Comparison of ENCODE assay signal across 29 mouse cellular contexts in the genomic region with DNA sequence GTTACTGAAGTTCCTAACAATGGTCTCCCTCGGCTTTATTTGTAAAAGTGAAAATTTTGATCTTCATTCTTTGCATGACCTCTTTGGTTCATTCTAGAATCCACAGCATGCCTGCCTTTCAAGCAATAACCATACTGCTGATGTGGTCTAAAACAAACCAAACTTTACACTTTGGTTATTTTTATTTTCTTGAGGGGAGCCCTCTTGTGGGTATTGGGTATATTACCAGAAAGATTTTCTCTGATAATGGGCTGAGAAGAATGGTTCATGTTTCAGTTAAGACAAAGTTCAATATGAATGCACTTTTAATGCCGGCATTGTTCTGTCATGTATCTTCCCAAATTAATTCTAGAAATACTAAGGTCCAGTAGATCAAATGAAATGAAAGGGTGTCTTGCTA.
A peak's percentile ranks its signal among the peaks of the same experiment; 100 is the strongest.
DNase-seq lines count a peak whose midpoint lies in the region; ATAC-seq and TF ChIP-seq lines count a peak whose summit lies in the region.
"Had no signal": no experiment of that assay in that cellular context is flagged by ENCODE, and none has a peak within 500 bp of the region (broad histone marks: within the 10 kb centered on the region; RNA-seq: fewer than 3 reads in every experiment).

No protein-coding gene starts in this region.

- no peak overlapping the region for H3K4me2 ChIP-seq in forebrain, postnatal 0 days (ENCODE audit: low read depth)
- H3K4me2 ChIP-seq in forebrain, embryonic 16.5 days (ENCODE audit: low read length), result no peak overlapping the region
- H3K4me2 ChIP-seq: embryonic facial prominence, embryonic 12.5 days; forebrain, embryonic 12.5 days; limb, embryonic 12.5 days; liver, embryonic 11.5 days; midbrain, embryonic 13.5 days; neural tube, embryonic 13.5 days had no signal

- TF ChIP-seq CTCF in forebrain, postnatal 0 days (IDR thresholded peaks at IDR 0.05; ENCODE audit: low read depth), result peak; percentile 50; the same call in 1 of the 2 replicates
- TF ChIP-seq CTCF in layer of hippocampus, adult 2 months (conservative IDR thresholded peaks at IDR 0.05), result peak; percentile 75

- no peak overlapping the region for H3K27ac ChIP-seq in forebrain, postnatal 0 days (ENCODE audit: low read depth, low read length)
- H3K27ac ChIP-seq in forebrain, embryonic 16.5 days (ENCODE audit: low read length), result no peak overlapping the region
- H3K27ac ChIP-seq in layer of hippocampus, adult 2 months, result no peak overlapping the region
- H3K27ac ChIP-seq: embryonic facial prominence, embryonic 12.5 days; forebrain, embryonic 12.5 days; heart, embryonic 10.5 days; limb, embryonic 12.5 days; midbrain, embryonic 13.5 days; neural tube, embryonic 13.5 days had no signal

- H3K9ac ChIP-seq in forebrain, postnatal 0 days, result no peak overlapping the region
- no peak overlapping the region for H3K9ac ChIP-seq in forebrain, embryonic 16.5 days (replicated peaks; ENCODE audit: low read depth, low read length)
- H3K9ac ChIP-seq: embryonic facial prominence, embryonic 12.5 days; forebrain, embryonic 12.5 days; limb, embryonic 12.5 days; liver, postnatal 0 days; midbrain, embryonic 13.5 days; neural tube, embryonic 13.5 days had no signal

- H3K36me3 ChIP-seq in forebrain, postnatal 0 days (ENCODE audit: insufficient read depth), result no peaks in the 10 kb centered on the region
- H3K36me3 ChIP-seq in forebrain, embryonic 16.5 days (ENCODE audit: control insufficient read depth, insufficient read depth), result no peaks in the 10 kb centered on the region
- H3K36me3 ChIP-seq: embryonic facial prominence, embryonic 12.5 days; forebrain, embryonic 12.5 days; G1E; heart, embryonic 10.5 days; limb, embryonic 12.5 days; midbrain, embryonic 13.5 days; neural tube, embryonic 13.5 days had no signal

- no peaks in the 10 kb centered on the region for H3K27me3 ChIP-seq in forebrain, postnatal 0 days (ENCODE audit: insufficient read depth, low read length)
- H3K27me3 ChIP-seq in forebrain, embryonic 16.5 days (replicated peaks; ENCODE audit: control insufficient read depth, insufficient read depth, low read length), result no peaks in the 10 kb centered on the region
- H3K27me3 ChIP-seq: CH12.LX; embryonic facial prominence, embryonic 12.5 days; forebrain, embryonic 12.5 days; limb, embryonic 12.5 days; midbrain, embryonic 13.5 days; neural tube, embryonic 13.5 days had no signal

- 81% methylated on average over 2 of the region's 2 CpGs for WGBS in forebrain, postnatal 0 days
- 83% methylated on average over 2 of the region's 2 CpGs for WGBS in forebrain, embryonic 16.5 days

- no peaks in the 10 kb centered on the region for H3K4me1 ChIP-seq in forebrain, postnatal 0 days (ENCODE audit: insufficient read depth)
- 0 out of 2 replicates have a peak, but pooled peaks cover 3% of the 10 kb centered on the region for H3K4me1 ChIP-seq in forebrain, embryonic 16.5 days (replicated peaks; ENCODE audit: control insufficient read depth, insufficient read depth, low read length)
- H3K4me1 ChIP-seq: embryonic facial prominence, embryonic 12.5 days; forebrain, embryonic 12.5 days; heart, embryonic 10.5 days; limb, embryonic 12.5 days; midbrain, embryonic 13.5 days; neural tube, embryonic 13.5 days had no signal

- no peak for ATAC-seq in forebrain, postnatal 0 days
- no peak for ATAC-seq in forebrain, embryonic 16.5 days
- ATAC-seq: activated CD4-positive, CD25-positive, alpha-beta regulatory T cell, adult 4 months; liver, postnatal 0 days; midbrain, embryonic 13.5 days had no signal

- no peak overlapping the region for H3K4me3 ChIP-seq in forebrain, postnatal 0 days (ENCODE audit: low read depth, low read length)
- no peak overlapping the region for H3K4me3 ChIP-seq in forebrain, embryonic 16.5 days (replicated peaks; ENCODE audit: low read length)
- H3K4me3 ChIP-seq in layer of hippocampus, adult 2 months, result no peak overlapping the region
- H3K4me3 ChIP-seq: embryonic facial prominence, embryonic 12.5 days; forebrain, embryonic 12.5 days; heart, embryonic 10.5 days; limb, embryonic 12.5 days; midbrain, embryonic 13.5 days; neural tube, embryonic 13.5 days had no signal

- no peaks in the 10 kb centered on the region for H3K9me3 ChIP-seq in forebrain, postnatal 0 days (ENCODE audit: low read length)
- no peaks in the 10 kb centered on the region for H3K9me3 ChIP-seq in forebrain, embryonic 16.5 days (ENCODE audit: control insufficient read depth, low read length)
- H3K9me3 ChIP-seq: embryonic facial prominence, embryonic 12.5 days; forebrain, embryonic 12.5 days; heart, embryonic 10.5 days; limb, embryonic 12.5 days; midbrain, embryonic 13.5 days; neural tube, embryonic 13.5 days had no signal

- peak; percentile 25 for DNase-seq in forebrain, postnatal 0 days
- no peak for DNase-seq in layer of hippocampus, adult 2 months (ENCODE audit: low spot score in 2 of 2)
- no peak for DNase-seq in layer of hippocampus, adult 9-11 months
- DNase-seq in retina, embryonic 14.5 days (ENCODE audit: low spot score), result peak; percentile 32
- DNase-seq in retina, postnatal 1 day, result no peak
- DNase-seq in T-cell, adult 2 months (ENCODE audit: low spot score), result no peak
- DNase-seq: adrenal gland, adult 8-10 months; B cell, adult 2 months; cerebellum, adult 2 months; cerebellum, postnatal 25 days; gastrocnemius, postnatal 10 days; kidney, adult 8-10 months; kidney, postnatal 4 days; liver, postnatal 0 days; lung, postnatal 10 days; right cerebral cortex, adult 18-20 months; right cerebral cortex, postnatal 4 days; thymus, postnatal 36 days had no signal

Comparison
In these comparisons a context has a peak if more than half of its experiments do, and no peak if none do; other contexts are left out.
1. DNase-seq: peak in forebrain, postnatal 0 days (single experiment) and retina, embryonic 14.5 days (single experiment); none in layer of hippocampus, adult 2 months (0 of 2), layer of hippocampus, adult 9-11 months (single experiment), retina, postnatal 1 day (single experiment) and T-cell, adult 2 months (single experiment).